Mouse (Mus musculus): ENCODE data around the gene Asic3.

GRCm38 (mm10) chr5:24409466-24409865 lies 3.7 kb upstream of the Asic3 start:
- TF ChIP-seq POLR2A (IDR thresholded peaks at IDR 0.05; ENCODE audit: insufficient read depth, low read length) (no peak), CTCF (IDR thresholded peaks at IDR 0.05; ENCODE audit: low read depth, low read length) (no peak), EP300 (IDR thresholded peaks at IDR 0.05; ENCODE audit: insufficient read depth, low read depth, low read length) (no peak)
